Comparison of ENCODE assay signal across 22 mouse cellular contexts in the genomic region with DNA sequence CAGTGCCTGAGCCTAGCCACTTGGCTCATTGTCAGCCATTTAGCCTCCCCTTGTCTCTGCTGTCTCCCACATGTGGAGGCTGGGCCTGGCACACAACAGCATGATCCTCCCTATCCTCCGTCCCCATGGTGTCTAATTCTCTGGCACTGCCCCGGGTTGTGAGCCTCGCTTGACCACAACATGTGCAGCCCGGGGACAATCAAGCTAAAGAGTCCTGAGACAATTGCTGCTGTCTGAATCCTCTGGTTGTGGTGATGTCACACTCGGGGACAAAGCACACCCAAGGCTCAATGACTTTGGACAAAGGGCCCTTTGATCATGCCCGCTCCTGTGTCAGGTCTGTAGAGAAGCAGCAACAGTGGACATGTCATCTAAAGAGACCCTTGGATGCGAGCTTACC. TPM values are rescaled to one million over a fixed set of nuclear protein-coding genes. Genes with fewer than 3 reads are reported as not detected.
A peak's percentile ranks its signal among the peaks of the same experiment; 100 is the strongest.
DNase-seq lines count a peak whose midpoint lies in the region; ATAC-seq lines count a peak whose summit lies in the region.
"Had no signal": no experiment of that assay in that cellular context is flagged by ENCODE, and none has a peak within 500 bp of the region (broad histone marks: within the 10 kb centered on the region; RNA-seq: fewer than 3 reads in every experiment).

No protein-coding gene starts in this region.

- H3K9ac ChIP-seq in hindbrain, embryonic 12.5 days: no peak overlapping the region
- H3K9ac ChIP-seq: embryonic facial prominence, embryonic 15.5 days; heart, embryonic 13.5 days; limb, embryonic 13.5 days; liver, embryonic 13.5 days; lung, embryonic 14.5 days; neural tube, embryonic 15.5 days had no signal

- H3K9me3 ChIP-seq in hindbrain, embryonic 10.5 days: no peaks in the 10 kb centered on the region
- H3K9me3 ChIP-seq in hindbrain, embryonic 12.5 days (replicated peaks): no peaks in the 10 kb centered on the region; the same call in 1 of the 2 replicates
- H3K9me3 ChIP-seq: embryonic facial prominence, embryonic 15.5 days; limb, embryonic 13.5 days; liver, embryonic 13.5 days; neural tube, embryonic 15.5 days had no signal

- peak; percentile 46 for DNase-seq in cerebellum, adult 11-12 months
- DNase-seq in cerebellum, adult 8-10 months: no peak
- DNase-seq in hindbrain, embryonic 10.5 days (ENCODE audit: low spot score): peak; percentile 34
- peak; percentile 93 for DNase-seq in layer of hippocampus, adult 9-11 months
- no peak for DNase-seq in layer of hippocampus, postnatal 25 days (ENCODE audit: extremely low spot score in 1 of 2, low spot score in 1 of 2)
- DNase-seq in retina, postnatal 1 day: peak; percentile 84
- DNase-seq in retina, embryonic 14.5 days (ENCODE audit: low spot score): no peak
- DNase-seq: adrenal gland, adult 8-10 months; gastrocnemius, postnatal 10 days; heart, adult 18-20 months; kidney, adult 8-10 months; kidney, postnatal 14 days; liver, embryonic 13.5 days; lung, embryonic 14.5 days; lung, postnatal 4 days; right cerebral cortex, postnatal 4 days had no signal

- H3K36me3 ChIP-seq in hindbrain, embryonic 10.5 days: no peaks in the 10 kb centered on the region
- H3K36me3 ChIP-seq in hindbrain, embryonic 12.5 days: no peaks in the 10 kb centered on the region
- H3K36me3 ChIP-seq: embryonic facial prominence, embryonic 15.5 days; heart, embryonic 13.5 days; limb, embryonic 13.5 days; liver, embryonic 13.5 days; neural tube, embryonic 15.5 days had no signal

- 34% methylated on average over 7 of the region's 7 CpGs for WGBS in hindbrain, embryonic 10.5 days
- WGBS in hindbrain, embryonic 12.5 days: 34% methylated on average over 7 of the region's 7 CpGs

- H3K27me3 ChIP-seq in hindbrain, embryonic 10.5 days (ENCODE audit: insufficient read depth, poor library complexity, severe bottlenecking): no peaks in the 10 kb centered on the region
- no peaks in the 10 kb centered on the region for H3K27me3 ChIP-seq in hindbrain, embryonic 12.5 days
- H3K27me3 ChIP-seq: embryonic facial prominence, embryonic 15.5 days; limb, embryonic 13.5 days; liver, embryonic 13.5 days; neural tube, embryonic 15.5 days; Patski had no signal

- H3K4me3 ChIP-seq in hindbrain, embryonic 10.5 days: no peak overlapping the region
- H3K4me3 ChIP-seq in hindbrain, embryonic 12.5 days: no peak overlapping the region
- H3K4me3 ChIP-seq: embryonic facial prominence, embryonic 15.5 days; heart, embryonic 13.5 days; limb, embryonic 13.5 days; liver, embryonic 13.5 days; neural tube, embryonic 15.5 days had no signal

- ATAC-seq in hindbrain, embryonic 12.5 days (ENCODE audit: low FRiP score): no peak
- ATAC-seq: Patski had no signal

- peaks cover 13% of the 10 kb centered on the region for H3K4me1 ChIP-seq in hindbrain, embryonic 10.5 days (replicated peaks)
- H3K4me1 ChIP-seq in hindbrain, embryonic 12.5 days: no peaks in the 10 kb centered on the region; the same call in 1 of the 2 replicates
- H3K4me1 ChIP-seq: heart, embryonic 13.5 days; limb, embryonic 13.5 days; liver, embryonic 13.5 days; neural tube, embryonic 15.5 days had no signal

- no peak overlapping the region for H3K4me2 ChIP-seq in hindbrain, embryonic 12.5 days (replicated peaks)
- H3K4me2 ChIP-seq: embryonic facial prominence, embryonic 15.5 days; heart, embryonic 13.5 days; limb, embryonic 13.5 days; liver, embryonic 13.5 days; lung, embryonic 14.5 days; neural tube, embryonic 15.5 days had no signal

- peak overlapping the region; percentile 70 for H3K27ac ChIP-seq in hindbrain, embryonic 10.5 days
- no peak overlapping the region for H3K27ac ChIP-seq in hindbrain, embryonic 12.5 days
- H3K27ac ChIP-seq: embryonic facial prominence, embryonic 15.5 days; heart, embryonic 13.5 days; limb, embryonic 13.5 days; liver, embryonic 13.5 days; neural tube, embryonic 15.5 days had no signal

RNA-seq across cellular contexts. Expression of a gene that starts 4.7 kb away (rescaled TPM):
- 0.42 and 0.82 TPM in 2 replicates for polyA plus RNA-seq in hindbrain, embryonic 10.5 days (2016; fragmentation: Nextera tagmentation; extraction: Ambion mirVana)
- polyA plus RNA-seq in hindbrain, embryonic 12.5 days (2016; fragmentation: Nextera tagmentation; extraction: Ambion mirVana): 0.77 and 0.96 TPM in 2 replicates
- total RNA-seq in layer of hippocampus, postnatal 25 days (2021): under 1 TPM; 0.34 to 0.82 TPM
- total RNA-seq: adrenal gland, adult 8-10 months; gastrocnemius, postnatal 10 days had no signal

RNA-seq across cellular contexts. Expression of a gene that starts 13.8 kb away (rescaled TPM):
- polyA plus RNA-seq in hindbrain, embryonic 10.5 days (2016; fragmentation: Nextera tagmentation; extraction: Ambion mirVana): 0.44 and 0.89 TPM in 2 replicates
- polyA plus RNA-seq in hindbrain, embryonic 12.5 days (2016; fragmentation: Nextera tagmentation; extraction: Ambion mirVana): 4.3 and 4.5 TPM in 2 replicates
- 10 to 100 TPM; 22.8 to 23.6 TPM for total RNA-seq in layer of hippocampus, postnatal 25 days (2021)

RNA-seq across cellular contexts. Expression of a gene that starts 40.2 kb away (rescaled TPM):
- polyA plus RNA-seq in hindbrain, embryonic 10.5 days (2016; fragmentation: Nextera tagmentation; extraction: Ambion mirVana): 76.0 and 97.4 TPM in 2 replicates
- 109 and 112 TPM in 2 replicates for polyA plus RNA-seq in hindbrain, embryonic 12.5 days (2016; fragmentation: Nextera tagmentation; extraction: Ambion mirVana)
- 10 to 100 TPM; 55.7 to 58.0 TPM for total RNA-seq in layer of hippocampus, postnatal 25 days (2021)

Comparison
In these comparisons a context has a peak if more than half of its experiments do, and no peak if none do; other contexts are left out.
1. DNase-seq: peak in cerebellum, adult 11-12 months (single experiment), hindbrain, embryonic 10.5 days (single experiment), layer of hippocampus, adult 9-11 months (single experiment) and retina, postnatal 1 day (single experiment); none in cerebellum, adult 8-10 months (single experiment), layer of hippocampus, postnatal 25 days (0 of 2) and retina, embryonic 14.5 days (single experiment).